Mouse (Mus musculus) heart, postnatal 0 days (tissue): ENCODE measurements at regions not wholly inside any gene's neighbourhood (a gene's known extent, or its start where the extent isn't known, plus 50 kb on each side); places are given as distances from the start of the nearest gene placed in this dataset.
A peak's percentile ranks its signal among the peaks of the same experiment; 100 is the strongest.

Experiments
- ATAC-seq: fragments of 200-750 bp; cut with Nextera tagmentation; 2 replicates; pipeline ENCODE4 v1.8.0; 2017; ENCODE audit warnings: low read depth, moderate number of reproducible peaks, moderate library complexity; ENCODE audit not compliant: insufficient read depth
- DNase-seq: peaks from one replicate; pipeline ENCODE4 v3.0.0-alpha.2; 2016; ENCODE audit warnings: low spot score
- H3K27ac ChIP-seq: fragments of 300-500 bp; sonication (generic); 2 replicates; pipeline ENCODE4 v1.5.1; 2014; ENCODE audit warnings: low read depth, mild to moderate bottlenecking
- H3K27me3 ChIP-seq: fragments of 300-500 bp; sonication (generic); 2 replicates; pipeline ENCODE4 v1.6.1; 2014; ENCODE audit warnings: low read length, mixed read lengths; ENCODE audit not compliant: control insufficient read depth, insufficient read depth
- H3K36me3 ChIP-seq: fragments of 300-500 bp; sonication (generic); replicated peaks from 2 replicates; pipeline ENCODE4 v1.6.1; 2014; ENCODE audit warnings: low read length, mixed read lengths; ENCODE audit not compliant: control insufficient read depth, insufficient read depth
- H3K4me1 ChIP-seq: fragments of 300-500 bp; sonication (generic); 2 replicates; pipeline ENCODE4 v1.6.1; 2014; ENCODE audit warnings: antibody characterized with exemption; ENCODE audit not compliant: control insufficient read depth, insufficient read depth
- H3K4me2 ChIP-seq: fragments of 300-500 bp; sonication (generic); 2 replicates; pipeline ENCODE4 v1.6.1; 2014; ENCODE audit warnings: low read depth, mild to moderate bottlenecking, low read length, moderate library complexity
- H3K4me3 ChIP-seq: fragments of 300-500 bp; sonication (generic); 2 replicates; pipeline ENCODE4 v1.5.1; 2014; ENCODE audit warnings: low read depth, low read length
- H3K9ac ChIP-seq: fragments of 300-500 bp; sonication (generic); replicated peaks from 2 replicates; pipeline ENCODE4 v1.6.1; 2014; ENCODE audit warnings: low read depth, low read length, mixed read lengths
- H3K9me3 ChIP-seq: fragments of 300-500 bp; sonication (generic); replicated peaks from 2 replicates; pipeline ENCODE4 v1.6.1; 2016; ENCODE audit warnings: low read length; ENCODE audit not compliant: control insufficient read depth
- CTCF ChIP-seq: IDR thresholded peaks from 2 replicates; pipeline ENCODE4 v1.5.1; 2016; ENCODE audit warnings: antibody characterized with exemption, control low read depth, low read depth
- EP300 ChIP-seq: IDR thresholded peaks from 2 replicates; pipeline ENCODE4 v1.6.1; 2016; ENCODE audit warnings: antibody characterized with exemption, low read depth
- WGBS: fragments of 180-500 bp; shearing (Covaris S2); extraction: QIAGEN DNeasy Blood & Tissue Kit; methylation state at CpG from one replicate; pipeline ENCODE4 v1.1.7; 2014; 5-methylcytosine and 5-hydroxymethylcytosine counted together

DNA sequence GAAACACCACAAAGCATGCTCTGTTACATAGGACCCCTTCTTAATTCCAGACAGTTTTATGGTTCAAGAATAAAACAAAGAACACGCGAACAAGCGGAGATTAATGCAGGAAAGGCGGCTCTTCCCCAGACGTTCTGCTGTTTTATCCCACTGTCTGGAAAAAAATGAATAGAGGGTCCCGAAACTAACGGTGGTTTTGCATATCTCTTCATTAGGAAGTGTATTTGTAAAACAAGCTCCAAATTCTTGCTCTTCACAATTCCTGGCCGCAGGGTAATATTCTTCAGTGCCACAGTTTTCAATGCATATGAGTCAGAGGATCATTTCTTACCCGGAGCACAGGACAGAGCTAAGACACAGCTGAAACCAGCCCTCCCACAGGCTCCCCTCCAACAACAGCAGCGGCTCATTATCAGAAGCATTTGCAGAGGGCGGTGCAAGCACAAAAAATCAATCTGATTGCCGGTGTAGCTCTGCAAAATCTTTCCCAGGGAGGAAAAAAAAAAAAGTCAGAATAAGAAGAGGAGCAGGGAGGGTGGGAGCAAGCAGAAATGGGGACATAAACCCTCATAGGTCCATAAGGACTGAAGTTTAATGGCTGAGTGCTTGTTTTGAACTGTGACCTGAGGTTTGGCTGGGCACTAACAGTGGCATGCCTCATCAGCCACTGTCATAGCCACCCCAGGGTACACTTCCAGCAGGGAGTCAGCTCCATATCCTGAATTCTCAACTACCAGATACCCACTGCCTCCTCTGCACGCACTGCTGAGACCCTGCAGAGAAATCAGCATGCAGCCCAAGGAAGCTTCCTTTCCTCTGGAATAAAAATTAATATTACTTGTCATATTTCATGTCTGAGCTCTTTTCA lies 894.6 kb upstream of the Mms22l start:
- no peaks in the 10 kb centered on the region for H3K4me1 ChIP-seq
- 0 out of 2 replicates have a peak overlapping the region, but pooled peaks have one; percentile 13 for H3K4me2 ChIP-seq
- WGBS: 31% methylated on average over 13 of the region's 13 CpGs
- no peak for DNase-seq
- H3K9me3 ChIP-seq: no peaks in the 10 kb centered on the region
- no peak overlapping the region for H3K27ac ChIP-seq
- H3K27me3 ChIP-seq: no peaks in the 10 kb centered on the region
- no peak overlapping the region for H3K9ac ChIP-seq
- no peak for TF ChIP-seq CTCF
- no peak for TF ChIP-seq EP300
- H3K36me3 ChIP-seq: no peaks in the 10 kb centered on the region
- no peak overlapping the region for H3K4me3 ChIP-seq
- ATAC-seq: no peak

DNA sequence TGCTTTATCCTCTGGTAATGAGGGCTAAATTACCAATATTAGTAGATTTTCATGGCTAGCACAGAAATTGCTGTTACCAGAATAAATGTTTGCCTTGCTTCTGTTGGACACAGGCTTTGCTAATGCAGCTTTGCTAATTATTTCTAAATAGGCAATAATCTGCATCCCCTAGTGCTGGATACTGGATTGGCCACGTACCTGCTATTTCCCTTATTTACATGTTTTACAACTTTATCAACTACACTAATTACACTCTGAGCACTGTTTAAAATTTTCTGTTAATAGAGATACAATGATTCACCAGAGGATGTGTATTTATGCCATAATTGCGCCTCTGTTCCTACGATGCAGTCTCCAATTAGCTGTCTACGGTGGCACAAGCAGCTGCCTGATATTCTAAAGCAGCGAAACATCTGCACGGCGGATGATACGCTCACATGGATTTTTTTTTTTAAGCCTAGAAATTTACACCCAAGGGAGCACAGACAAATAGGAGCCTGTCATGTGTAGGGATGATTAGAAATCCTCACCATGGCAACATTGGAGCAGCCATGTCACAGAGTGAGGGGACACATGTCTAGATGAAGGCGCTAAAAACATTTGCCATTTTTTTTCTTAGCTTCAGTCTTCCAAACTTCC lies 893.8 kb upstream of the Mms22l start:
- DNase-seq: no peak
- 78% methylated on average over 9 of the region's 9 CpGs for WGBS
- no peak overlapping the region for H3K4me2 ChIP-seq
- no peaks in the 10 kb centered on the region for H3K36me3 ChIP-seq
- no peaks in the 10 kb centered on the region for H3K9me3 ChIP-seq
- H3K4me3 ChIP-seq: no peak overlapping the region
- H3K9ac ChIP-seq: no peak overlapping the region
- H3K27ac ChIP-seq: no peak overlapping the region
- TF ChIP-seq CTCF: no peak
- no peak for ATAC-seq
- no peaks in the 10 kb centered on the region for H3K4me1 ChIP-seq
- H3K27me3 ChIP-seq: no peaks in the 10 kb centered on the region

DNA sequence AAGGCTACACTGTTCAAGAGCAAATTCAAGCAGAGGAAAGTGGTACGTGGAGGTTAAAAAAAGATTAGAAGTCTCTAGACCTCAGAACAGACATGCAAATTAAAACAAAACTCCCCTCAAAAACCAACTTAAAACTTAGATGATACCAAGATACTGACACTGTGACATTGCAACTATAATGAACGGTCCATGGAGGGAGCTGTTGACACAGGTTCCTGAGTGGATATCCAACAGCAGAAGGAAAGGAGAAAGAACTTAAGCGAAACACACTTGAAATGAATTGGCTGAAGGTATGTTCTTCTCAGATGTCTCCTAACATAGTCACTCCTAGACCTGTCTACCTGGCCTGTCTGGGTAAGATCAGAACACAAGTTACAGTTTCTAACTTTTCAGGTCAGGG lies 888.9 kb upstream of the Mms22l start:
- DNase-seq (no peak), ATAC-seq (no peak)
- no peaks in the 10 kb centered on the region for H3K36me3 ChIP-seq
- H3K4me1 ChIP-seq: no peaks in the 10 kb centered on the region
- 54% methylated on average over 3 of the region's 3 CpGs for WGBS
- H3K9ac ChIP-seq: no peak overlapping the region
- no peak overlapping the region for H3K27ac ChIP-seq
- TF ChIP-seq CTCF: no peak
- TF ChIP-seq EP300: no peak
- H3K4me2 ChIP-seq: no peak overlapping the region
- H3K4me3 ChIP-seq: no peak overlapping the region
- H3K27me3 ChIP-seq: no peaks in the 10 kb centered on the region
- no peaks in the 10 kb centered on the region for H3K9me3 ChIP-seq

GRCm38 (mm10) chr4:23621208-23621607 lies 875.0 kb upstream of the Mms22l start:
- Histone ChIP-seq H3K4me1 (no peaks in the 10 kb centered on the region), H3K4me2 (no peak overlapping the region), H3K27me3 (no peaks in the 10 kb centered on the region), H3K36me3 (no peaks in the 10 kb centered on the region), H3K4me3 (no peak overlapping the region), H3K27ac (no peak overlapping the region), H3K9me3 (no peaks in the 10 kb centered on the region), H3K9ac (no peak overlapping the region)
- TF ChIP-seq EP300 (no peak), CTCF (no peak)
- no peak for ATAC-seq
- no peak for DNase-seq

- no peaks in the 10 kb centered on the region for H3K36me3 ChIP-seq
- no peak for ATAC-seq
- TF ChIP-seq EP300 (no peak), CTCF (no peak)
- H3K9me3 ChIP-seq: no peaks in the 10 kb centered on the region
- H3K4me2 ChIP-seq: no peak overlapping the region
- no peaks in the 10 kb centered on the region for H3K4me1 ChIP-seq
- H3K9ac ChIP-seq: no peak overlapping the region
- no peaks in the 10 kb centered on the region for H3K27me3 ChIP-seq
- H3K4me3 ChIP-seq: no peak overlapping the region
- no peak overlapping the region for H3K27ac ChIP-seq
- no peak for DNase-seq
Observed at GRCm38 (mm10) chr4:23622231-23622630, 874.0 kb upstream of the Mms22l start.
